Mouse (Mus musculus) heart, embryonic 15.5 days (tissue): ENCODE data around the gene Cxadr. TPM values are rescaled to one million over a fixed set of nuclear protein-coding genes. Genes with fewer than 3 reads are reported as not detected.
A peak's percentile ranks its signal among the peaks of the same experiment; 100 is the strongest.

ENCODE experiments used
- ATAC-seq: fragments of 200-750 bp; cut with Nextera tagmentation; replicated peaks from 2 replicates; pipeline ENCODE4 v1.8.0; 2017; ENCODE audit warnings: low read depth, moderate TSS enrichment; ENCODE audit not compliant: insufficient number of reproducible peaks, insufficient read depth, low FRiP score
- H3K27ac ChIP-seq: fragments of 300-500 bp; sonication (generic); 2 replicates; pipeline ENCODE4 v1.5.1; 2015; ENCODE audit warnings: mild to moderate bottlenecking, inconsistent platforms
- H3K27me3 ChIP-seq: fragments of 300-500 bp; sonication (generic); 2 replicates; pipeline ENCODE4 v1.6.1; 2015; ENCODE audit warnings: inconsistent platforms
- H3K36me3 ChIP-seq: fragments of 300-500 bp; sonication (generic); 2 replicates; pipeline ENCODE4 v1.6.1; 2015; ENCODE audit warnings: mild to moderate bottlenecking, inconsistent platforms
- H3K4me1 ChIP-seq: fragments of 300-500 bp; sonication (generic); replicated peaks from 2 replicates; pipeline ENCODE4 v1.6.1; 2015; ENCODE audit warnings: inconsistent platforms
- H3K4me2 ChIP-seq: fragments of 300-500 bp; sonication (generic); 2 replicates; pipeline ENCODE4 v1.6.1; 2015; ENCODE audit warnings: inconsistent platforms, mild to moderate bottlenecking, moderate library complexity
- H3K4me3 ChIP-seq: fragments of 300-500 bp; sonication (generic); 2 replicates; pipeline ENCODE4 v1.5.1; 2015; ENCODE audit warnings: mild to moderate bottlenecking, inconsistent platforms
- H3K9ac ChIP-seq: fragments of 300-500 bp; sonication (generic); 2 replicates; pipeline ENCODE4 v1.6.1; 2015; ENCODE audit warnings: mild to moderate bottlenecking, inconsistent platforms
- H3K9me3 ChIP-seq: fragments of 300-500 bp; sonication (generic); replicated peaks from 2 replicates; pipeline ENCODE4 v1.6.1; 2016; ENCODE audit warnings: inconsistent platforms
- whole genome bisulfite sequencing: fragments of 180-500 bp; shearing (Covaris S2); methylation state at CpG from one replicate; pipeline ENCODE4 v1.1.7; 2015; ENCODE audit warnings: mixed read lengths; 5-methylcytosine and 5-hydroxymethylcytosine counted together
- polyA plus RNA-seq: library from polyadenylated mRNA; unstranded; fragments of >200 nt; fragmentation: Nextera tagmentation; extraction: Ambion mirVana; gene quantifications from 2 replicates; pipeline ENCODE4 v1.2.1, GENCODE M21; 2015

Cxadr gene
- polyA plus RNA-seq, 1 experiment from 2014 or later: 29.9 TPM

DNA sequence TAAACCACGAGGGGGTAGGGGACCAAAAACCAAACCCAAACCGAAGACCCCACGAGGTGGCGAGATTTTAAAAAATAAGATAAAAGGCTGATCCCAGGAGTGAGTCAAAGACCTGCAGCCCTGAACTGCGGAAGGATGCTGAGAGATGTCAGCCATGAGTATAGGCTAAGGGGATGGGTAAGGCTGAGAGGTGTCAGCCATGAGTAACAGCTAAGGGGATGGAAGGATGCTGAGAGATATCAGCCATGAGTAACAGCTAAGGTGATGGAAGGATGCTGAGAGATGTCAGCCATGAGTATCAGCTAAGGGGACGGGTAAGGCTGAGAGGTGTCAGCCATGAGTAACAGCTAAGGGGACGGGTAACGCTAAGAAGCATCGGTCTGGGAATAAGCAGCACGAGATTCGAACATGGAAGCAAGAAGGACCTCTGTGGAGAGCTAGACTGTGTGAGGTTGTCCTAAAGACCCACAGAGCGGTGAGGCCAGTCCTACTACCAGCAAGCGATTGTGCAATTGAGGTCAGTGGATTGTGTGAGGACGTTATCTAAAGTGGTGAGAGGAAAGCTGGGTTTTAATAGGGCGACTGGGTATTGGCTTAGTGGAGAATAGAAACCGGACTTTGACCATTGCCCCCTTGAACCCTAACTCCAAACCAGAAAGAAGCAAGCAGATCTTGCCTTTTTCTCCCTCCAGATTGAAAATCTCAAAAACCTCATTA is 6.3 kb downstream of the Cxadr start:
- H3K9me3 ChIP-seq: no peaks in the 10 kb centered on the region
- H3K9ac ChIP-seq: no peak overlapping the region
- no peak overlapping the region for H3K4me3 ChIP-seq
- no peak overlapping the region for H3K27ac ChIP-seq
- no peak for ATAC-seq
- WGBS: 78% methylated on average over 16 of the region's 16 CpGs
- no peak overlapping the region for H3K4me2 ChIP-seq
- H3K27me3 ChIP-seq: no peaks in the 10 kb centered on the region
- H3K4me1 ChIP-seq: peaks cover 23% of the 10 kb centered on the region
- H3K36me3 ChIP-seq: no peaks in the 10 kb centered on the region

DNA sequence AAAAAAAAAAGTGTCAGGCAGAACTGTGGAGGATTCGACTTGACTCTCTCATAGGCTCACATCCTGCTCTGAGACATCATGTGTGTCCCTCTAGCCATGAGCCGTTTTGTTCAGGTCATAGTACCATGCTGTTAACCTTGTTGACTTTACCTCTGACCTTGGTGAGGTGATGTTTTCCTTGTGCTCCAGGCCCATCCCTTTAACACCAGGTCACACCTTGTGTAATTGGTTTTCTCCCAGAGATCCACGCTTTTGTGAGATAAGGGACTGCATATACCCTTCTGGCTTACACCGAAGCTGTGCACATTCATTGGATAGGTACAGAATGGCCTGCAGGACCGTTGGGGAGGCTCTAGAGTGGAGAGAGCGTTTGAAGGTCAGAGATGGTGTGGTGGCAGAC is 8.0 kb downstream of the Cxadr start:
- ATAC-seq: no peak
- H3K4me3 ChIP-seq: no peak overlapping the region
- H3K9me3 ChIP-seq: no peaks in the 10 kb centered on the region
- 45% methylated on average over 6 of the region's 6 CpGs for WGBS
- H3K36me3 ChIP-seq: no peaks in the 10 kb centered on the region
- H3K4me2 ChIP-seq: no peak overlapping the region
- H3K27ac ChIP-seq: no peak overlapping the region
- peaks cover 23% of the 10 kb centered on the region for H3K4me1 ChIP-seq
- no peak overlapping the region for H3K9ac ChIP-seq
- H3K27me3 ChIP-seq: no peaks in the 10 kb centered on the region

DNA sequence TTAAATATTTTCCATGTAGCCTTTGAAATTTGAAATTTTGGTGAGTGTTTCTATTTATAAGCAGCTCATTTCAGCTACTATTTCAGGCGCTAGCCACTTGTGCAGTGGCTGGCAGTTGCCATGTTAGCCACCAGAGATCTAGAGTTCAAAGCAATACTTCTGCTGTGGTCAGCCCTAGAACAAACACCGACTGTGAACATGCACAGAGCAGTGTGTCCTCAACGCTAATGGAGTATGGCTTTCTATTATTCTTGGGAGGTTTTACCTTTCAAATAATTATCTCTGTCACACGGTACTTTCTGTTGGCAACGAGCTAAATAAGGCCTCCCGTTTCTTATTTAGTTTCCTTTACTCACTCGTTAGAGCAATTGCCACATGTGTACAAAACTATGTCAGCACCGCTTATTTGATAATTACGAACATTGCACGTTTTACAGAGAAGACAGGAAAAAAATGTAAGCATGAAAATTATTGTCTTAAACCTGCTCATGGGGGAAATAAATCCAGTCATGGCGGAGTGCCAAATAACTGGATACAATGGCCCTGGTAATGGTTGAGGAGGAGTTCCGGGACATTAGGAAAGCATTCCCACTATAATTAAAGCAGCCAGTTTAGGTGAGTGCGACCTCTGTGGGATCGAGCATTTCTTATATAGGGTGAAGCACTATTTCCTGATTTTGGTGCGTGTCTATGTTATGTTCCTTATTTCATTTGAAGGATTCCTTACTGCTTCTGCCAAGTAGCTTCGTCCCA is 12.0 kb downstream of the Cxadr start:
- Histone ChIP-seq H3K27ac (peak overlapping the region; percentile 50), H3K4me3 (0 out of 2 replicates have a peak overlapping the region, but pooled peaks have one; percentile 0), H3K9ac (no peak overlapping the region), H3K9me3 (no peaks in the 10 kb centered on the region), H3K4me2 (peak overlapping the region; percentile 39), H3K4me1 (peaks cover 31% of the 10 kb centered on the region), H3K27me3 (no peaks in the 10 kb centered on the region), H3K36me3 (no peaks in the 10 kb centered on the region)
- 51% methylated on average over 16 of the region's 16 CpGs for WGBS
- ATAC-seq: no peak

DNA sequence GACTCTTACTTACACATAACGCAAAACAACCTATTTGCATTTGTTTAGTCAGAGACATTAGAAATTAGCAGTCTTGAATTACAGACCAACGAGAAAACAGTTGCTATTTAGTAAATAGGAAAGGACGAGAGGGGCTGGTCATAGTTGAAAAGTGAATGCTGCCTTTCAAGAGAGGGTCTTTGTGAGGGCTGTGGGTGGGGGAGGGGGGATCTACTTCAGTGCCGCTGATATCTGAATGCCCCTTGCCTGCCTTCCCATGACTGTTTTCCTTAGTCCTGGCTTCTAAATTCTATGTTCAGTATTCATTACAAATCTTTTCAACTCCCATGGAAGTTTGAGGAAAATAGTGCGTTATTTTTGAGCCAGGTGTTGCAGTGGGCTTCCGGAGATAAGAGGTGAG is 12.7 kb downstream of the Cxadr start:
- 51% methylated on average over 6 of the region's 6 CpGs for WGBS
- Histone ChIP-seq H3K4me3 (0 out of 2 replicates have a peak overlapping the region, but pooled peaks have one; percentile 0), H3K4me2 (peak overlapping the region; percentile 39)

DNA sequence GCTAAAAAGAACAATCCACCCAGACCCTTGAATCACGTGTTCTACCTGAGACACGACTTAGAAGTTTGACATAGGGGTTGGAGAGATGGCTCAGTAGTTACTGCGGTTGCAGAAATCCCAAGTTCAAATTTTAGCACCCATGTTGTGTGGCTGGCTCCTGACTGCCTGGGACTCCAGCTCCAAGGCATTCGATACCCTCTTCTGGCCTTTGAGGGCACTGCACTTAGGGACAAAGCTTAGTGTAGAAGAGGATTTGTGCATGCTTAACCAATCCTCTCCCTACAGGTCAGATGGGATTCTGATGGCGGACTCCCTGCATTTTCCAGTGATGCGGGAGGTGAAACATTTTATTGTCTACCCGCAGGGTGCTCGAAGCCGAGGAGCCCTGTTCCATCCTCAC is 15.6 kb downstream of the Cxadr start:
- H3K27me3 ChIP-seq: no peaks in the 10 kb centered on the region
- no peaks in the 10 kb centered on the region for H3K36me3 ChIP-seq
- peaks cover 41% of the 10 kb centered on the region for H3K4me1 ChIP-seq
- WGBS: 75% methylated on average over 9 of the region's 9 CpGs
- no peaks in the 10 kb centered on the region for H3K9me3 ChIP-seq
- no peak overlapping the region for H3K4me2 ChIP-seq
- H3K9ac ChIP-seq: no peak overlapping the region
- 0 out of 2 replicates have a peak overlapping the region, but pooled peaks have one; percentile 57 for H3K27ac ChIP-seq
- H3K4me3 ChIP-seq: no peak overlapping the region
- no peak; the same call in 1 of the 2 replicates for ATAC-seq

More for the DNA sequence above, 12.7 kb downstream of the Cxadr start:
- Histone ChIP-seq H3K9ac (no peak overlapping the region), H3K27me3 (no peaks in the 10 kb centered on the region), H3K4me1 (peaks cover 34% of the 10 kb centered on the region), H3K9me3 (no peaks in the 10 kb centered on the region), H3K27ac (peak overlapping the region; percentile 50; the same call in 1 of the 2 replicates), H3K36me3 (no peaks in the 10 kb centered on the region)
- ATAC-seq: no peak

DNA sequence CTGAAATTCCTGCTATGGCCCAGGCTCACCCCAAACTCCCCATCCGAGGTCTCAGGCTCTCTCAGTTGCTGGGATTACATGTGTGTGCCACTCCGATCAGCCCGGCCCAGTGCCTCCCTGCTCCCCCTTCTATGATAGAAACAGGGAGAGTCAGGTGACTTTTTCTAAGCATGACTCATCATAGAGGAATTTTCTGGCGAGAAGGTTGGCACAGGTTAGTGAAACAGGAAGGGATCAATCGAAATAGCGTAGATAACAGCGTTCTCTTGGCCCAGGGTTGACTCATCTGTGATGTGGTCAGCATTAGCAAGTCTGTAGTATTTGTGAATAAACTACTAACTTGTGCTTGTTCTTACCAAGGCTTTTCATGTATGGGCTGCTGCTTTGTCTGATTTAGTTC is 16.7 kb downstream of the Cxadr start:
- H3K4me2 ChIP-seq: peak overlapping the region; percentile 31
- no peaks in the 10 kb centered on the region for H3K27me3 ChIP-seq
- 13% methylated on average over 7 of the region's 7 CpGs for WGBS
- peak; percentile 45; the same call in 1 of the 2 replicates for ATAC-seq
- H3K4me3 ChIP-seq: no peak overlapping the region
- no peak overlapping the region for H3K9ac ChIP-seq
- no peaks in the 10 kb centered on the region for H3K9me3 ChIP-seq
- H3K27ac ChIP-seq: peak overlapping the region; percentile 57
- peaks cover 50% of the 10 kb centered on the region for H3K4me1 ChIP-seq
- no peaks in the 10 kb centered on the region for H3K36me3 ChIP-seq

DNA sequence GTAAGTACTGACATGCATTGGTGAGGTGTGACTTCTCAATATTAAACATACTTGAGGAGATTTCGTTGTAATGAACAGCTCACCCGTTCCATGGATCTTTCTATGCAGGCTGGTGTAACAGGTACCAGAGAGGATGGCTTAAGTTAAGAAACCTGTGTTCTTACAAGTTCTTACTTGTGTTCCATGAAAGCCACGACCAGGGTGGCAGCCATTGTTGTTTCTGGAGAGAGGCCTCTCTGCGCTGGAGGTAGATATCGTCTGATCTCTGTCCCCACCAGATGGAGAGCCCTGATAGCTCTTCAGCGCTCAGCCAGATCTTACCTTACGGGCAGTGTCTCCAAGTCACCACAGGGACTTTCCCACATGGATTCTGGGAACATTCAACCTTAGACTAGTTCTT is 18.4 kb downstream of the Cxadr start:
- 69% methylated on average over 7 of the region's 7 CpGs for WGBS
- Histone ChIP-seq H3K9ac (no peak overlapping the region), H3K9me3 (no peaks in the 10 kb centered on the region), H3K27ac (no peak overlapping the region), H3K4me3 (no peak overlapping the region), H3K4me2 (no peak overlapping the region), H3K27me3 (no peaks in the 10 kb centered on the region), H3K4me1 (peaks cover 38% of the 10 kb centered on the region), H3K36me3 (no peaks in the 10 kb centered on the region)
- no peak for ATAC-seq

DNA sequence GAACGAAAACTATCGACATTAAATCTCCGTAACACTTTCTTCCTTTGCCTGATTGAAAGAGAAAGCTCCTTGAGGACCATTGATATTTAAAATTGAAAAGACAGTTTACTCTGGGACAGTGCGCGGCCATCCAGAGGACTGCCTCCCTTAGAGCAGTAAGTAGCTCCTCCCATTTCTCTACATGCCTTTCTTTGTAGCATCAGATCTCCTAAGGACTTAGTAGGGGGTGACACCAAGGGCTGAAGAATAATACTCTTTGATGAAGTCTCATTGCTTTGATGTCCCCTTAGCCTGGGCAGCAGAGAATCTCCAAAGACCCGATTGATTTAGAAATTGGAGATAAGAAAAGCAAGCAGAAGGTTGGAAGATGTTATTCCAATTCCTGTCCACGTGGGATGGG is 20.3 kb downstream of the Cxadr start:
- no peak overlapping the region for H3K27ac ChIP-seq
- H3K4me1 ChIP-seq: peaks cover 37% of the 10 kb centered on the region

DNA sequence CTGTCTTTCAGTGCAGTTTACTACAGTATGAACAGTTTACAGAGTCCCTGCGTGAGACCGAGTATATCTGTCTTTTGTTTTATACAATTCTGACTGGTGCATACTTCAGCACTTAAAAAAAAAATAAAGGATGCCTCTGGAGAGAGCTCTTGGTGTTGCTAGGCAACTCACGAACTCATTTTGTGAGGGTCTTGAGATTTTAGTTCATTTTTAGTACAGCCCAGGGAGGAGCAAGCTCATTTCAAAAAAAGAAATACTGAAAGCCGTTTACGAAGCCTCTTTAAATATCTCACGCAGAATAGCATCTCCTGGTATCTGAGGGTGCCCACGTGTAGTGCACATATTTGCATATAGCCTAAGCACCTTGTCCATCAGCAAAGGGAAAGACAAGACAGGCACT is 20.9 kb downstream of the Cxadr start:
- H3K4me1 ChIP-seq: peaks cover 37% of the 10 kb centered on the region
- H3K27ac ChIP-seq: no peak overlapping the region
- WGBS: 22% methylated on average over 7 of the region's 7 CpGs
- H3K4me3 ChIP-seq: 0 out of 2 replicates have a peak overlapping the region, but pooled peaks have one; percentile 8
- no peak overlapping the region for H3K9ac ChIP-seq
- H3K36me3 ChIP-seq: no peaks in the 10 kb centered on the region
- no peaks in the 10 kb centered on the region for H3K9me3 ChIP-seq
- peak overlapping the region; percentile 43 for H3K4me2 ChIP-seq
- H3K27me3 ChIP-seq: no peaks in the 10 kb centered on the region
- ATAC-seq: no peak

More for the DNA sequence above, 20.3 kb downstream of the Cxadr start:
- Histone ChIP-seq H3K4me2 (0 out of 2 replicates have a peak overlapping the region, but pooled peaks have one; percentile 43), H3K9ac (no peak overlapping the region), H3K4me3 (no peak overlapping the region), H3K27me3 (no peaks in the 10 kb centered on the region), H3K9me3 (no peaks in the 10 kb centered on the region), H3K36me3 (no peaks in the 10 kb centered on the region)
- no peak for ATAC-seq
- WGBS: 14% methylated on average over 7 of the region's 7 CpGs

DNA sequence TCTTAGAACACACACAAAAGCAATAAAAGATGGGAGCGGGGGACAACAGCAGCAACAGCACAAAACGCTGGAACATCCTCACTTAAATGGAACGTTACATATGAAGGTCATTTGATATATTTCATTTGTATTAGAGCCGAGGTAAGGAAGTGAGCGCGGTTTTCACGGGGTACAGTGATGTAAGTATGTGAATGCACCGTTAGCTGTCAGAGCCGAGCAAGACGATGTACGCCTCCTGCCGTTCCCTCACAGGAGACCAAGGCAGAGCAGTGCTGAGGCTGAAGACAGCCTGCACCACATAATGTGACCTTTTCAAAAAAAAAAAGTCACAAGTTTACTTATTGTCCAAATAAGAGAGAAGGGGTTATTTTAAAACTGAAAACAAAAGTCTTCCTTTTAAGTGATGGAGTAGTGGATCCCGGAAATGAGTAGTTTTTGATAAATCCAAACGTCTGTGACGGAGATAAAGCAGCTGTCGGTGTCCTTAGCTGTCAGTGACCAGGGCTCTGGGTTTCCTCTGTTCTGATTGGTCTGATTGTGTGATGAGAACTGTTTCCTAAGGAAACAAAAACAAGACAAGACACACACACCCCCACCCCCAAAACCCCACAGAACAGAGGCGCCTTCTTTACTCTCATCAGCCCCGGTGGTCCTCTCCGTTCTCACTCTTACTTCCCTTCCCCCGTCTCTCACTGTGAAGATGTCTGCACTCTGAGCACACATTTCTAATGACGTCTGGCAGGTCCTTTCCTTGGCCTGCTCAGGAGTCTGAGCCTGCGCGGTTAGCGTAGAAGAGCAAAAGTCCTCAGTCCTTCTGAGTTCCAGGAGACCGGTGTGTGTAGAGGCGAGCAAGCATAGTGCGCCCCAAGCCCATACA is 24.9 kb downstream of the Cxadr start:
- ATAC-seq: peak; percentile 53; the same call in 1 of the 2 replicates
- Histone ChIP-seq H3K36me3 (no peaks in the 10 kb centered on the region), H3K4me1 (peaks cover 19% of the 10 kb centered on the region), H3K4me3 (no peak overlapping the region), H3K9me3 (no peaks in the 10 kb centered on the region), H3K9ac (no peak overlapping the region), H3K4me2 (peak overlapping the region; percentile 37), H3K27me3 (no peaks in the 10 kb centered on the region), H3K27ac (no peak overlapping the region)
- WGBS: 54% methylated on average over 27 of the region's 27 CpGs

DNA sequence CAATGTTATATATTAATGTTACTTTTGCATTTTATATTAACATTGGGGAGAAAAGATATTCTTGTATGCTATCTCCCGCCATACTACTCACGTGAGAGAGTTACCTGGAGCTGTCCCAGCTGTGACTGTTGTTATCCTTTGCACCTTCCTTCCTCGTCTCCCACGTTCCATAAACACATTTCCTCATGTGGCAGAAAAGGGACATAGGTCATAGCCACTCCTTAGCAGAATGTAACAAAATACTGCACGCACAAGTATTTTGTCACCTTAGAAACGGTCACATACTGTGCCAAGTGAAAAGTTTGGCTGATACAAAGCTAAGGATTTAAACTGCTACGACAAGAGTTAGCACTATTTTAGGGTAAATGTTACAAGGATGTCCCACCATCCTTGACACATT is 26.3 kb downstream of the Cxadr start:
- peaks cover 7% of the 10 kb centered on the region for H3K4me1 ChIP-seq
- H3K36me3 ChIP-seq: peaks cover 5% of the 10 kb centered on the region; the same call in 1 of the 2 replicates
- no peak overlapping the region for H3K4me2 ChIP-seq
- no peak overlapping the region for H3K4me3 ChIP-seq
- H3K27ac ChIP-seq: no peak overlapping the region
- no peak overlapping the region for H3K9ac ChIP-seq
- 83% methylated on average over 7 of the region's 7 CpGs for WGBS
- H3K27me3 ChIP-seq: no peaks in the 10 kb centered on the region
- no peak for ATAC-seq
- no peaks in the 10 kb centered on the region for H3K9me3 ChIP-seq
